Mouse (Mus musculus) WW6 (cell line): ENCODE data around the gene Vmn1r210.
"Not testable (repeated sequence)": the region's sequence is repeated elsewhere in the genome, so short reads cannot be mapped to it uniquely, and the experiment has no call there.

Experiments
- DNase-seq: peaks from one replicate; pipeline ENCODE4 v3.0.0-alpha.2; 2013; ENCODE audit warnings: low read depth, low spot score

Vmn1r210 gene

DNA sequence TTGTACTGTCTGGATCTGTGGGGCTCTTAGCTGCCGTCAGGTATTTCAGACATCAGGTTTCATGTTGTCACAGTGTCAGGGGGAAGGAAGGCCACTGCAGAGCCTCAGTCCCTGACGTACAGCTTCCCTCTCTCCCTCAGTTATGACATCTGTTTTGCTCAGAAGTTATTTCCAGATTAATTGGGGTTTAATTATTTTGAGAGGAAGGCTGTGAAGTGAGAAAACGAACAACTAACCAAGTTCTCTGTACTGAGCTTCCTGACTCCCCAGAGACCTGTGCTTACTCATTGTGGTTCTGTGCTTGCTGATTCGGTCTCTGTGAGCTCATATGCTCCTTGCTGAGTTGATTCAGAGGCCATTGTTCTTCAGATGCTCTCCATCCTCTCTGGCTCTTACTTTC is at the start of gene Vmn1r210:
TSS of gene Vmn1r210 (minus strand) at position 101 of the 400 bp plus-strand sequence.
- no peak for DNase-seq

DNA sequence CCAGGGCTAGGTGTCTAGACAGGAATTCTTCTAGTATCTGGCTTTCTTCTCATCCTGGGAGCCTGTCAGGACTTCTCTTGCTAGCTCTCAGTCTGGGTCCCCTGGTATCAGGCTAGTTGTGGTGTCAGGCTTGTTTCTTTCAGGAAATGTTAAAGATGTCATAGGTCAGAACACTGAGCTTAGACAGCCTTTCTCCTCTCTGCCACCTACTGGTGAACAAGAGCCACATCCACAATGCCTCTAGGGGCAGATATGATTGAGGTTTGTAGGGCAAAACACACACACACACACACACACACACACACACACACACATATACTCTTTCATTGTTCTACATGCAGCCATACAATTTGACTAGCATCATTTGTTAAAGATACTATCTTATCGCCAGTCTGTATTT is 48.1 kb upstream of the Vmn1r210 start:
- no peak for DNase-seq

DNA sequence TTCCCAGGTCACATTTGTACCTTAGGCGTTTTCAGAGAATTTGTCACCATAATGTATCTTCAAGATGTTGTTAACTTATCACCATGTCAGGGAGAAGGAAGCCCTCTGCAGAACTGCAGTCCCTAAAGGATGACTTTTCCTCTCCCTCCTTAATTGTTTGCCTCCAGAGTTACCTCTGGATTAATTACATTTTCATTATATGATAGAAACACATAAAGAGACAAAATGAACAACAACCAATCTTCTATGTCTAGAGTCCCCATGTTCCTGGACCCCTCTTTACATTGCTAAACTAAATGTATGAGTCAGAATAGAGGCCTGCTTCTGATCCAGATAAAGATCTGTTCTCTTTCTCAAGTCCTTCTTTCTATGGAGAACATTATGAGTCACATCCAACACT is 26.3 kb upstream of the Vmn1r210 start, which contains the start of gene Vmn1r211:
TSS of gene Vmn1r211 (minus strand) at position 101 of the 400 bp plus-strand sequence.
- DNase-seq = no peak

DNA sequence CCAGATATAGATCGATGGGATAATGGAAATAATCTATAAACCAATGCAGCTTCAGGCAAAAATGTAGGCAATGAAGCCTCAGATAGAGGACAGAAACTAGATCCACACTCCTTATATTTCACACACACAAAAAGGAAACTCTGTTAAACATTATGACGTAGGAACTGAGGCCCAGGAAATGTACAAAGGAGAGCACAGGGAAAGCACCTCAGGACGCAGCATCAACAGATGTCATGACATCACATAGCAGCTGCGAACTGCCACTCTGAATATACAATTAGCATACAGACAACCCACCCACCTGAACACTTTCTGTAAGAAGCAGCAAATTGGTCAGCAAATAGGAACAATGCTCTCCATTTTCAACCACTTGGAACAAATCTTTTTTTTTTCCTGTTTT is 23.6 kb upstream of the Vmn1r210 start:
- no peak for DNase-seq

DNA sequence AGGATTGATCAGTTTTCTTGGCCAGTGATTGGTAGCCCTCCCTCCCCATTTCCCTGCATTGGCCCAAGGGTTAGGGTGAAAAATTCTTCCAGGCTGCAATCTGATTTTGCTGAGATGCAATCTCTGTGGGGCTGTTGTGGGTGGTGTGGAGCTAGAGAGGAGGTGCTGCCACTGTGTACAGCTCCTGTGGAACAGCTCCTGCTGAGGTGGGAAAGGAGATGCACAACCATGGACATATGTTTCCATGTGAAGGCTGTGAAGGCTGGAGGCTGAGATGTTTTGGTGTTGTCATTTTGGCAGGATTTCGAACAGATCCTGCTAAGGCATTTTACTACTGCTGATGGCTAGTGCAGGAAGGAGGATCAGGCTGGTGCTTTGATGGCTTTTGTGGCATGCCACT is 15.7 kb upstream of the Vmn1r210 start:
- DNase-seq = no peak

GRCm38 (mm10) chr13:22844304-22844703 is 13.2 kb upstream of the Vmn1r210 start:
- DNase-seq = not testable (repeated sequence)

DNA sequence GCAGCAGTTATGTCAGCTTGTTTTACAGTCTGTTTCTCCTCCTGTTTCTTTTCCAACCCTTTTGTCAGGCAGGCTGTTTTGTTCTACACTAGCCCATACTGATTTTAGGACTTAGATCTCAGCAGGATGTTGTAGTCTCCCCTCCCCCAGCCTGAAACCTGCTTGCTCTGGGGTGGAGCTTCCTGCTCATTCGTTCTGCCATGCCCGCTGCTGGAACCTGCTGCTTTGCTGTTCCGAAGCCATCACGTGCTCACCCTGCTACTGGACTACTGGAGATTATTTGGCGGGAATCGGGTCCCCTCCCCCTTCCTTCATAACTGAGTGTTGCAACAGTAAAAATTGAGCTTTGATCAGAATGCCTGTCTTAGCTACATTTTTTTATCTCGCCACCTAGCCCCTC is 1.8 kb downstream of the Vmn1r210 start:
- not testable (repeated sequence) for DNase-seq

- DNase-seq = not testable (repeated sequence)
Observed at GRCm38 (mm10) chr13:22821601-22822000, 9.5 kb downstream of the Vmn1r210 start.

- not testable (repeated sequence) for DNase-seq
Observed at GRCm38 (mm10) chr13:22809582-22809981, 21.6 kb downstream of the Vmn1r210 start, which contains the start of gene Vmn1r209. TSS of gene Vmn1r209 (minus strand) at chr13:22809682.

DNA sequence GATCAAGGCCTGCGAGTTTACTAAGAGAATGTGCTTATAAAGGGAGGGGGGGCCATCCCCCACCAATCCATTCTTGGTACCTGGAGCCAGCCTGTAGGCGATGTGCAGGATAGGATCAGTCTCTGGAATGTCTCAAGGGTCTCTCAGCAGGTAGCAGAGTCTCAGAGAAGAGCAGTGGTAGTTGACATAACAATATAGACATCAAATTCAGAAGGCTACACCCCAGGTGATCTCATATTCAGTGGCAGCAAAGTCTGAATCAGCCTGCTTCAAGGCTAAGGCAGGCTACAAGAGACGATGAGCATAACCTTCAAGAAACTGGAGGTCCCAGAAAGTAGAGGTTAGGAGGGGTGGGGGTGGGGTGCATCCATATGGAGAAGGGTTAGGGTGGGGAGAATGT is 43.1 kb downstream of the Vmn1r210 start:
- DNase-seq = not testable (repeated sequence)

DNA sequence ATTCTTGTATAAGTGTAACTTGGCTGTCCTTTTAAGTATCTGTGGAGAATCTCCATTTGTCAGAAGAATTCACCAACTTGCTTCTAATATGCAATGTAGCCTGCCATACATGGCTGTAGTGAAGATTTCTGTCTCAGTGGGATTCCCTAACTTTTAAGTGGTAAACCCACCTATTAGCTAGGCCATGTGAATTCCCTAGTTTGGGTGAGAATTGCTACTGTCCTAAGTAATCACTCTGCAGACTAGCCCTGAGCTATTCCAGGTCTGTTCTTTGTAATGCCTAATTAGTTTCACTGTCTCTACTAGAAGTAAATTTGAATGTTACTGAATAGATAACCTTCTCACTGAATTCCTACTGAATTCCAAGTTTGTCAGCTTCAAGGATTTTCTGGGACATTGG is 47.0 kb downstream of the Vmn1r210 start:
- not testable (repeated sequence) for DNase-seq

GRCm38 (mm10) chr13:22777300-22777699 is 53.8 kb downstream of the Vmn1r210 start, which contains the start of gene Vmn1r208:
TSS of gene Vmn1r208 (minus strand) at chr13:22777400.
- not testable (repeated sequence) for DNase-seq
